Mouse (Mus musculus) E14TG2a.4 (cell line): ENCODE data around the gene Ephb2.

Experiments
- CTCF ChIP-seq: conservative IDR thresholded peaks from 2 replicates; pipeline ENCODE4 v1.5.1; 2014; ENCODE audit warnings: low read length
- NANOG ChIP-seq: IDR thresholded peaks from 2 replicates; pipeline ENCODE4 v1.6.1; 2014; ENCODE audit warnings: borderline replicate concordance, low read length, mixed read lengths
- POU5F1 ChIP-seq: IDR thresholded peaks from 2 replicates; pipeline ENCODE4 v1.6.1; 2014; ENCODE audit warnings: low read length, borderline replicate concordance

GRCm38 (mm10) chr4:136685431-136685869 is 150.3 kb downstream of the Ephb2 start:
- TF ChIP-seq CTCF: no peak
- TF ChIP-seq POU5F1: no peak
- no peak for TF ChIP-seq NANOG
